Mouse (Mus musculus) liver, adult 2 months (tissue): ENCODE measurements around the gene Lrrc4c.

Source experiments
- CTCF ChIP-seq: fragments of 200-500 bp; IDR thresholded peaks from 2 replicates; pipeline ENCODE4 v1.5.1; 2011; ENCODE audit warnings: low read depth, low read length, control low read depth
- POLR2A ChIP-seq: fragments of 200-500 bp; IDR thresholded peaks from 2 replicates; pipeline ENCODE4 v1.6.1; 2011; ENCODE audit warnings: low read length, control low read depth; ENCODE audit not compliant: insufficient read depth; ENCODE audit errors: extremely low read depth

GRCm38 (mm10) chr2:96317387-96318299 is at the start of gene Lrrc4c:
- TF ChIP-seq CTCF (no peak), POLR2A (no peak)
